Mouse (Mus musculus) forebrain, embryonic 11.5 days (tissue): Measurements from ENCODE around the gene Cpeb3. TPM values are rescaled to one million over a fixed set of nuclear protein-coding genes. Genes with fewer than 3 reads are reported as not detected.
"Not testable (repeated sequence)": the region's sequence is repeated elsewhere in the genome, so short reads cannot be mapped to it uniquely, and the experiment has no call there.

Source experiments
- ATAC-seq: fragments of 200-750 bp; cut with Nextera tagmentation; replicated peaks from 2 replicates; pipeline ENCODE4 v1.8.0; 2017; ENCODE audit warnings: moderate TSS enrichment; ENCODE audit not compliant: low FRiP score
- DNase-seq: peaks from one replicate; pipeline ENCODE4 v3.0.0-alpha.2; 2017; ENCODE audit warnings: low spot score
- H3K27ac ChIP-seq: fragments of 300-500 bp; sonication (generic); 2 replicates; pipeline ENCODE4 v1.5.1; 2014; ENCODE audit warnings: low read depth, low read length
- H3K27me3 ChIP-seq: fragments of 300-500 bp; sonication (generic); 2 replicates; pipeline ENCODE4 v1.6.1; 2014; ENCODE audit warnings: mild to moderate bottlenecking, low read length, mixed read lengths; ENCODE audit not compliant: control insufficient read depth, insufficient read depth
- H3K36me3 ChIP-seq: fragments of 300-500 bp; sonication (generic); 2 replicates; pipeline ENCODE4 v1.6.1; 2014; ENCODE audit warnings: mild to moderate bottlenecking, low read length, moderate library complexity, mixed read lengths; ENCODE audit not compliant: control insufficient read depth, insufficient read depth
- H3K4me1 ChIP-seq: fragments of 300-500 bp; sonication (generic); replicated peaks from 2 replicates; pipeline ENCODE4 v1.6.1; 2014; ENCODE audit warnings: low read length, mixed read lengths; ENCODE audit not compliant: control insufficient read depth, insufficient read depth
- H3K4me2 ChIP-seq: fragments of 300-500 bp; sonication (generic); 2 replicates; pipeline ENCODE4 v1.6.1; 2014; ENCODE audit warnings: low read depth, mild to moderate bottlenecking, low read length, moderate library complexity, mixed read lengths; ENCODE audit not compliant: severe bottlenecking
- H3K4me3 ChIP-seq: fragments of 300-500 bp; sonication (generic); 2 replicates; pipeline ENCODE4 v1.5.1; 2014; ENCODE audit warnings: low read depth, low read length
- H3K9ac ChIP-seq: fragments of 300-500 bp; sonication (generic); 2 replicates; pipeline ENCODE4 v1.6.1; 2014; ENCODE audit warnings: low read length
- H3K9me3 ChIP-seq: fragments of 300-500 bp; sonication (generic); 2 replicates; pipeline ENCODE4 v1.6.1; 2016; ENCODE audit warnings: low read length, mixed read lengths; ENCODE audit not compliant: control insufficient read depth
- WGBS: fragments of 180-500 bp; shearing (Covaris S2); extraction: QIAGEN DNeasy Blood & Tissue Kit; methylation state at CpG from one replicate; pipeline ENCODE4 v1.1.7; 2014; 5-methylcytosine and 5-hydroxymethylcytosine counted together
- polyA plus RNA-seq: library from polyadenylated mRNA; unstranded; fragments of >200 nt; fragmentation: Nextera tagmentation; extraction: Ambion mirVana; gene quantifications from 2 replicates; pipeline ENCODE4 v1.2.1, GENCODE M21; 2014

Cpeb3 gene
- polyA plus RNA-seq, 1 experiment from 2014 or later = 2.4 TPM

- whole genome bisulfite sequencing = 6% methylated on average over 15 of the region's 15 CpGs
- Histone ChIP-seq H3K4me1 (peaks cover 3% of the 10 kb centered on the region; the same call in 1 of the 2 replicates), H3K4me3 (no peak overlapping the region), H3K36me3 (no peaks in the 10 kb centered on the region), H3K27me3 (peaks cover 11% of the 10 kb centered on the region), H3K9me3 (no peaks in the 10 kb centered on the region), H3K9ac (no peak overlapping the region), H3K4me2 (peak overlapping the region; percentile 1; the same call in 1 of the 2 replicates), H3K27ac (no peak overlapping the region)
- DNase-seq (peak; percentile 61), ATAC-seq (peak; percentile 35)
These were observed 29.5 kb upstream of the Cpeb3 start for GRCm38 (mm10) chr19:37237712-37238437.

- no peak overlapping the region for H3K9ac ChIP-seq
- WGBS = 48% methylated on average over 5 of the region's 5 CpGs
- H3K36me3 ChIP-seq = no peaks in the 10 kb centered on the region
- H3K27me3 ChIP-seq = peaks cover 11% of the 10 kb centered on the region
- no peak overlapping the region for H3K27ac ChIP-seq
- H3K4me2 ChIP-seq = no peak overlapping the region
- no peaks in the 10 kb centered on the region for H3K9me3 ChIP-seq
- DNase-seq (no peak), ATAC-seq (no peak)
- H3K4me1 ChIP-seq = peaks cover 3% of the 10 kb centered on the region; the same call in 1 of the 2 replicates
- no peak overlapping the region for H3K4me3 ChIP-seq
These were observed 28.9 kb upstream of the Cpeb3 start for GRCm38 (mm10) chr19:37237306-37237705.

GRCm38 (mm10) chr19:37235818-37236217 is 27.4 kb upstream of the Cpeb3 start:
- DNase-seq = no peak
- H3K4me2 ChIP-seq = no peak overlapping the region
- no peak overlapping the region for H3K9ac ChIP-seq
- no peak overlapping the region for H3K4me3 ChIP-seq
- ATAC-seq = no peak
- H3K36me3 ChIP-seq = no peaks in the 10 kb centered on the region
- WGBS = 57% methylated on average over 8 of the region's 8 CpGs
- peaks cover 11% of the 10 kb centered on the region for H3K27me3 ChIP-seq
- no peaks in the 10 kb centered on the region for H3K9me3 ChIP-seq
- no peak overlapping the region for H3K27ac ChIP-seq
- peaks cover 3% of the 10 kb centered on the region; the same call in 1 of the 2 replicates for H3K4me1 ChIP-seq

DNA sequence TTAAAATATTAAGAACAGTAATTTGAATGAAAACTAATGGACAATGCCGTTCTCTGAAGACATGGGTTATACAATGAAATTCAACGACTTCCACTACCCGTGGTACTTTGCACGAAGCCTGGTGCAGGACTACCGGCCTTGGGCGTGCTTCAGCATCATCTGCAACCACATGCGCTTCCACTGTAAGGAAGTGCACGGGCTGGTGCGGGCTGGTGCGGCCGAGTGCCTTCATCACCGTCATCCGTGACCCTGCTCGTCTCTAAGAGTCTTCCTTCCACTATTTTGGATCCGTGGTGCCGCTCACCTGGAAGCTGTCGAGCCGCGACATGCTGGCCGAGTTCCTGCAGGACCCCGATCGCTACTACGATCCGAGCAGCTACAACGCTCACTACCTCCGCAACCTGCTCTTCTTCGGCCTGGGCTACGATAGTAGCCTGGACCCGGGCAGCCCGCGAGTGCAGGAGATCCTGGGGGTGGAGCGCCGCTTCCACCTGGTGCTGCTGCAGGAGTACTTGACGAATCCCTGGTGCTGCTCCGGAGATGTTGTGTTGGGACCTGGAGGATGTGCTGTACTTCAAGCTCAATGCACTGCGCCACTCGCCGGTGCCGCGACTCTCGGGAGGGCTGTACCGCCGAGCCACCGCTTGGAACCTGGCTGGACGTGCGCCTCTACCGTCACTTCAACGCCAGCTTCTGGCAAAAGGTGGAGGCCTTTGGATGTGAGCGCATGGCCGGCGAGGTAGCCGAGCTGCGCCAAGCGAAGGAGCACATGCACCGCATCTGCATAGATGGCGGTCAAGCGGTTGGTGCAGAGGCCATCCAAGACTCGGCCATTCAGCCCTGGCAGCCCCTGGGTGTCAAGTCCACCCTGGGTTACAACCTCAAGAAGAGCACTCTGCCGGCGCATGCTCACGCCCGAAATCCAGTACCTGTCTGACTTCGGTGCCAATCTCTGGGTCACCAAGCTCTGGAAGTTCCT is 25.4 kb upstream of the Cpeb3 start:
- H3K36me3 ChIP-seq = no peaks in the 10 kb centered on the region
- H3K9me3 ChIP-seq = no peaks in the 10 kb centered on the region
- peak overlapping the region; percentile 37; the same call in 1 of the 2 replicates for H3K9ac ChIP-seq
- peaks cover 3% of the 10 kb centered on the region; the same call in 1 of the 2 replicates for H3K4me1 ChIP-seq
- peak; percentile 58; the same call in 1 of the 2 replicates for ATAC-seq
- peak overlapping the region; percentile 25 for H3K4me3 ChIP-seq
- peak; percentile 65 for DNase-seq
- H3K4me2 ChIP-seq = peak overlapping the region; percentile 61
- no peak overlapping the region for H3K27ac ChIP-seq
- peaks cover 11% of the 10 kb centered on the region for H3K27me3 ChIP-seq
- 3% methylated on average over 63 of the region's 63 CpGs for WGBS

GRCm38 (mm10) chr19:37232598-37232997 is 24.2 kb upstream of the Cpeb3 start:
- H3K9me3 ChIP-seq, H3K36me3 ChIP-seq, DNase-seq, H3K4me1 ChIP-seq, H3K9ac ChIP-seq, ATAC-seq, H3K4me2 ChIP-seq, H3K27ac ChIP-seq, H3K4me3 ChIP-seq: not testable (repeated sequence)
- WGBS = 86% methylated on average over 9 of the region's 9 CpGs
- H3K27me3 ChIP-seq = peaks cover 11% of the 10 kb centered on the region

DNA sequence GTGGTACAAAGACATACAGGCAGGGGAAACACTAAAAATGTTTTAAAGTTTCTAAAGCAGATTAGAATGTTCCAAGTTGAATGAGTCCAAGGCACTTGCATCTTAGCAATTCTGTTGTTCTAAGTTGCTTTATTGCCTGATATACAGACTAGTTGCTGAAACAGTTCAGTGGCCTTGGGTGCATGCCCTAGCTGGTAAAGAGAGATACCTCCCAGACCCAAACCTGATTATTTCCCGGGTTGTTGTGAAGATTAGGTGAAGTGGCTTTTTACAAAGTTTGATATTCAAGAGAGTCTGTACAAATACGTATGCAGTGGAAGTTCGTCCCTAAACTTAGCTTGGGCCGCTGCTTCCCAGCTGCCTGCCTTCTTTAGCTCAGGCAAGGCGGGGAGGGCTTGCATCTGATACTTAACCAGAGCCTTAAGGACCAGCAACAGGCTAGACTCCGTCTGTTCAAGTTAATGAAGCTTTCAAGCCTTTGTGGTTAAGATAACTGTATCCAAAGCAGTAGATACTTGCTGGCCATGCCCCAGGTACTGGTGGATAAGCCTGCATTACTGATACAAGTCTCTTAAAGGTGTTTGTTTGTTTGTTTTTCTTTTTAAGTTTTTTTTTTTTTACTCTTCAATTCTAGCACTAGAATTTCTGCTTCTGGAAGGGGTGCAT is 16.9 kb upstream of the Cpeb3 start:
- WGBS = 85% methylated on average over 6 of the region's 6 CpGs
- H3K9ac ChIP-seq = no peak overlapping the region
- no peak overlapping the region for H3K27ac ChIP-seq
- peaks cover 7% of the 10 kb centered on the region for H3K36me3 ChIP-seq
- no peaks in the 10 kb centered on the region for H3K9me3 ChIP-seq
- H3K27me3 ChIP-seq = no peaks in the 10 kb centered on the region
- H3K4me3 ChIP-seq = no peak overlapping the region
- H3K4me2 ChIP-seq = no peak overlapping the region
- no peaks in the 10 kb centered on the region for H3K4me1 ChIP-seq
- no peak for ATAC-seq
- no peak for DNase-seq

DNA sequence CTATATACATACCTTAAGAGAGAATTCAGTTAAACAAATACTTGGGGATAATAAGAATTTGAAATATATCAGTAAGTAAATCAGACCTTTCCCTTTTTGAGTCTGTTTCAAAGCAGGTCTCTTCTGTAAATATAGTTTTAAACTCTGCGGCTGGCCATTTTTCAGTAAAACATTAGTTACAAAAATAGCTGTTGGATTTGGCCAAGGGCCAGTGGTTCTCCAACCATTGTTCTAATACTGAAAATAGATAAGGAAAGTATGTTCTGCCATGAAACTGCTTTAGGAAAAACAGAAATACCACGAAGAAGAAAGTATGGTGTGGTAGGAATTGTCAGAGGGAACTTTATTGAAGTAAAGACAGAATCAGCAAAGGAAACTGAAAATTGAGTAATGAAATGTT is 6.3 kb upstream of the Cpeb3 start:
- ATAC-seq (no peak), DNase-seq (no peak)
- no peaks in the 10 kb centered on the region for H3K4me1 ChIP-seq
- no peaks in the 10 kb centered on the region for H3K9me3 ChIP-seq
- WGBS = 95% methylated on average over 2 of the region's 2 CpGs
- H3K4me3 ChIP-seq = no peak overlapping the region
- no peak overlapping the region for H3K9ac ChIP-seq
- H3K27ac ChIP-seq = no peak overlapping the region
- H3K27me3 ChIP-seq = no peaks in the 10 kb centered on the region
- H3K4me2 ChIP-seq = no peak overlapping the region
- peaks cover 6% of the 10 kb centered on the region; the same call in 1 of the 2 replicates for H3K36me3 ChIP-seq

DNA sequence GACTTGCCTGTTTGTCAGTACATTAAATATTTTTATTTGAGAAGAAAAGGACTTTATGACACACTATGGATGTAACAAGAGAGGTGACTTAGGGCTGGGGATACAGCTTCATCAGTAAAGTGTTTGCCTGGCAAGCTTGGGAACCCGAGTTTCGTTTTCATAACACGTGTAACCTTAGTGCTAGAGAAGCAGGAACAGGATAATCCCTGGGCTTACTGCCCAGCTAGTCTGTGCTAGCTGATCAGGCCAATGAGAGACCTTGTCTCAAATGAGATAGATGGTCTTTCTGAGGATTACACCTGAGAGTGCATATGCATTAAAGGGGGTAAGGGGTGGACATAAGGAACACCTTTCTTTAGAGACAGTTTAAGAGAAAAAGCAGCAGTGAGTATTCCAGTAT is 3.0 kb upstream of the Cpeb3 start:
- peaks cover 7% of the 10 kb centered on the region for H3K4me1 ChIP-seq
- no peaks in the 10 kb centered on the region for H3K9me3 ChIP-seq
- H3K27me3 ChIP-seq = no peaks in the 10 kb centered on the region
- DNase-seq = no peak
- 94% methylated on average over 3 of the region's 3 CpGs for WGBS
- no peak overlapping the region for H3K4me2 ChIP-seq
- ATAC-seq = no peak
- H3K36me3 ChIP-seq = peaks cover 6% of the 10 kb centered on the region; the same call in 1 of the 2 replicates
- no peak overlapping the region for H3K27ac ChIP-seq
- H3K9ac ChIP-seq = no peak overlapping the region
- H3K4me3 ChIP-seq = no peak overlapping the region
